Mouse (Mus musculus): Measurements from ENCODE around the gene Prr9.

DNA sequence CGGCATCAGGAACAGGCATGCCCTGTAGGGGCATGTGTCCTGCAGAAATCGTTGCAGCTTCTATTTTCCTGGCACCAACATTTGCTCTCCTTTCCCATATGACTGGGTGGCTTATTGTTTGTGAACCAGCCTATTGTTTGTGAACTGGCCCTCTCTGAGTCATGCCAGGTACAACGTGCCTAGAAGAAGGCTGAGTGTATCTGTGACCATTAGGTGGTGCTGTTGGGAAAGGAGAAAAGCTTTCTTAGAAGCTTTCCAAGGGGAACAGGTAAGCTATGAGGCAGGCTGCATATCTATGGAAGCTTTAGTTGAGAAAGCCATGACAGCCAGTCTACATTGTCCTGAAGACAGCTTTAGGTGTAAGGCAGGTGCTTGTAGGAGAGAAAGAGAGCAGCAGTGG, 5.8 kb downstream of the Prr9 start:
- TF ChIP-seq POLR2A (IDR thresholded peaks at IDR 0.05; ENCODE audit: extremely low read depth, insufficient read depth, low read length) (no peak), CTCF (IDR thresholded peaks at IDR 0.05; ENCODE audit: low read depth, low read length) (no peak)
